Mouse (Mus musculus): Measurements from ENCODE around the gene Ttll2. TPM values are rescaled to one million over a fixed set of nuclear protein-coding genes. Genes with fewer than 3 reads are reported as not detected.
"Not testable (repeated sequence)": the region's sequence is repeated elsewhere in the genome, so short reads cannot be mapped to it uniquely, and the experiment has no call there.

Ttll2 gene
- polyA plus RNA-seq, 1 experiment from 2014 or later: not detected

- H3K27ac ChIP-seq (ENCODE audit: low read depth, low read length): not testable (repeated sequence)
These were observed 26.1 kb downstream of the Ttll2 start for GRCm38 (mm10) chr17:7326415-7326814.

GRCm38 (mm10) chr17:7324346-7324745 lies 28.1 kb downstream of the Ttll2 start, which contains the start of gene Tcp10a:
TSS of gene Tcp10a (plus strand) at chr17:7324646.
- H3K27ac ChIP-seq (ENCODE audit: low read depth, low read length); H3K27me3 ChIP-seq (replicated peaks; ENCODE audit: control insufficient read depth, insufficient read depth, low read length); H3K9ac ChIP-seq (ENCODE audit: low read depth, low read length); H3K36me3 ChIP-seq (ENCODE audit: control insufficient read depth, insufficient read depth, low read length); DNase-seq (ENCODE audit: low spot score); ATAC-seq (replicated peaks; ENCODE audit: low FRiP score); H3K4me2 ChIP-seq; H3K4me3 ChIP-seq (ENCODE audit: low read depth, low read length); H3K4me1 ChIP-seq (replicated peaks; ENCODE audit: control insufficient read depth, insufficient read depth, low read length); H3K9me3 ChIP-seq (ENCODE audit: control insufficient read depth, low read length): not testable (repeated sequence)
- 82% methylated on average over 3 of the region's 5 CpGs for WGBS

More at GRCm38 (mm10) chr17:7326415-7326814, 26.1 kb downstream of the Ttll2 start:
- not testable (repeated sequence) for ATAC-seq (replicated peaks; ENCODE audit: low FRiP score); H3K9ac ChIP-seq (ENCODE audit: low read depth, low read length); DNase-seq (ENCODE audit: low spot score); H3K36me3 ChIP-seq (ENCODE audit: control insufficient read depth, insufficient read depth, low read length); H3K4me2 ChIP-seq; H3K27me3 ChIP-seq (replicated peaks; ENCODE audit: control insufficient read depth, insufficient read depth, low read length); H3K9me3 ChIP-seq (ENCODE audit: control insufficient read depth, low read length); H3K4me3 ChIP-seq (ENCODE audit: low read depth, low read length); H3K4me1 ChIP-seq (replicated peaks; ENCODE audit: control insufficient read depth, insufficient read depth, low read length)
- WGBS: 36% methylated on average over 2 of the region's 8 CpGs

DNA sequence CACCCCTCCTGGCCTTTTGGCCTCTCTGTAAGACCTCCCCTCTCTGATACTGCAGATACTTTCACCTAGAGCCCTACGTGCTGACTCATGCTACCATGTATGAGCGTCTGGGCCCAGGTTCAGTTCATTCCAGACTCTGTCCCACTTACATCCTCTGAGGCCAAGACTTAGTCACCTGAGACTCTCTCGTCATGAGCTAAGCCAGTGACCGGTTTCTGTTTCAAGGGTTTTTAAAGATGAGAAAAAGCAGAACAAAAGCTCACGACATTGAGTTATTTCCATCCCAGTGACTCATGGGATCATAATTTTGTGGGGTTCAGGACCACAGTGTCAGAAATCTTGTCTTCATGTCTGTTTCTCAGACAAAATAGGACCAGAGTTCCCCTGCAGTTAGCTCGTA lies 32.7 kb downstream of the Ttll2 start:
- not testable (repeated sequence) for H3K4me2 ChIP-seq; ATAC-seq (replicated peaks; ENCODE audit: low FRiP score); H3K36me3 ChIP-seq (ENCODE audit: control insufficient read depth, insufficient read depth, low read length); H3K4me3 ChIP-seq (ENCODE audit: low read depth, low read length); H3K27ac ChIP-seq (ENCODE audit: low read depth, low read length); H3K27me3 ChIP-seq (replicated peaks; ENCODE audit: control insufficient read depth, insufficient read depth, low read length); DNase-seq (ENCODE audit: low spot score); H3K9ac ChIP-seq (ENCODE audit: low read depth, low read length); H3K9me3 ChIP-seq (ENCODE audit: control insufficient read depth, low read length); H3K4me1 ChIP-seq (replicated peaks; ENCODE audit: control insufficient read depth, insufficient read depth, low read length)
- 76% methylated on average over 6 of the region's 6 CpGs for WGBS

DNA sequence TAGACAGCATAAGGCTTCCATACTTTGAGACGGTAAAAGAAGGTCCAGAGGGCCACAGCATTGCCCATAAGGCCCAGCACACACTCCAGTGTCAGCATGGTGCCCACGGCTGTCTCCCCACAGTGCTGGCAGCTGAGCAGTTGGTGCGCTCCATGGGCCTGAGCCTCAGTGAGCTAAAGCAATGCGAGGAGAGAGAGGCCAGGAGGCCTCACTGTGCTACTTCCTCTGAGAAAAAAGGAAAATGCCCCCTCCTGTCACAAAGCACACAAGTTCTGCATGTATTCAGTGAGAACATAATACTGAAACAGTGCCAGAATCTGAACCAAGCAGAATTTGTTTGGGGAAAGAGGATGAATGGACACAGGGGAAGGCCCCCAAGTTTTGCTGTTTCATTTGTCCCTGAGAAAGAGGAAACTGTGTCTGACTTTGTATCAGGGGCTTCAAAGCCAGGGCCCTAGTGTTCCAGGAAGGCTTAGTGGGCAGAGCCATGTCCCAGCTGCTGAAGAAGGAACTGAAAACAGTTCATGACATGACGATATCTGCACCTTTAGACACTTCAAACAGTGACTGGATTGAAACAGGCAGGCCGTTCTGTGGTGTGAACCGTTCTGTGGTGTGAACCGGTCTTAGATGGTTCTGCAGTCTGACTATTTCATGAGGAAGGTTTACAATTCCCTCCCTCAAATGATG lies 36.7 kb downstream of the Ttll2 start:
- not testable (repeated sequence) for H3K27ac ChIP-seq (ENCODE audit: low read depth, low read length); H3K9ac ChIP-seq (ENCODE audit: low read depth, low read length); H3K4me1 ChIP-seq (replicated peaks; ENCODE audit: control insufficient read depth, insufficient read depth, low read length); H3K4me3 ChIP-seq (ENCODE audit: low read depth, low read length); H3K9me3 ChIP-seq (ENCODE audit: control insufficient read depth, low read length); ATAC-seq (replicated peaks; ENCODE audit: low FRiP score); H3K4me2 ChIP-seq; H3K36me3 ChIP-seq (ENCODE audit: control insufficient read depth, insufficient read depth, low read length); H3K27me3 ChIP-seq (replicated peaks; ENCODE audit: control insufficient read depth, insufficient read depth, low read length)
- peak; percentile 27 for DNase-seq (ENCODE audit: low spot score)
- WGBS: 70% methylated on average over 6 of the region's 8 CpGs

DNA sequence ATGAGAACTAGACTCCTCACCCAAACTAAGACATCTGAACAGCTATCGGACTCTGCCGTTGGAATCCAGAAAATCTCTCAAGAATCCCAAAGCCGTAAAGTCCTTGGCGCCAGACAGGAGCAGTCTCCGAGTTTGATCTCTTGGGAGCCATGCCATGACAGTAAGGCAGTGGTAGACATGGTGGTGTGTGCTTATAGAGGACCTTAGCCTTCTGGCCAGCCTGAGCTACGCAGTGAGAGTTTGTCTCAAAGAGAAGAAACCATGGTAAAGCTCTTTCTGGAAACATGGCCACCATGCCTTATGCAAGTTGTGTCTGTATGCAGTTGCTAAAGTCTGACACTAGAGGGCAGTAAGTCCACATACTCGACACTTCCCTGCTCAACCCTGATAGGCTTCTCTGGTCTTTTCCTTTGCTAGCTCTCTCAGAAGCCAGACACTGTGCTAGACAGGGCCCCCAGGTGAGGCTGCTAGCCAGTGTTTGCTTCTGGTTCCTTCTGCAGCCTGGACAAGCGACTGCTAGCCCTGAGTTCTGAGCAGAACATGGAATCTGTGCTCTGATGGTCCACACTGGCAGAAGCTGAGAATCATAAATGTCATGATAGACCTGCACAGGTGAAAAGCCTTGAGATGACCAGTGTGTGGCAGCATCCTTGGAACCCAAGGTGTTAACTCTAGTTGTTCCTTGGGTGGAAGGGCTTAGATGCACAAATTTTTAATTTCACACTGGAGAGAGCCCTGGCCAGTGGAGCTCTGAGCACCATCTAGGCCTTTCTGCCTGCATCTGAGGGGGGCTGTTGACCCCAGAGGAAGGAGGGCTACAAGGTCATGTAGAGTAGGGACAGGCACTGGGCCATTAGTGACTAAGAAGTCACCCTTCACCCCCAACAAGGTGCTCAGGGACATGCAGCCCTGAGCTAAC lies 46.0 kb downstream of the Ttll2 start:
- not testable (repeated sequence) for H3K4me3 ChIP-seq (ENCODE audit: low read depth, low read length); H3K4me1 ChIP-seq (replicated peaks; ENCODE audit: control insufficient read depth, insufficient read depth, low read length); H3K4me2 ChIP-seq; H3K36me3 ChIP-seq (ENCODE audit: control insufficient read depth, insufficient read depth, low read length); DNase-seq (ENCODE audit: low spot score); H3K27ac ChIP-seq (ENCODE audit: low read depth, low read length); H3K9ac ChIP-seq (ENCODE audit: low read depth, low read length); H3K9me3 ChIP-seq (ENCODE audit: control insufficient read depth, low read length); H3K27me3 ChIP-seq (replicated peaks; ENCODE audit: control insufficient read depth, insufficient read depth, low read length)
- WGBS: 54% methylated on average over 8 of the region's 8 CpGs
- peak; percentile 60 for ATAC-seq (replicated peaks; ENCODE audit: low FRiP score)

Other genes starting within 250 kb of the Ttll2 start
- 12.7 and 13.2 TPM in 2 replicates for gene Rps6ka2, start 182.6 kb downstream of the Ttll2 start, polyA plus RNA-seq (2014; fragmentation: Nextera tagmentation; extraction: Ambion mirVana)
- gene Tcp10a, start 28.1 kb downstream of the Ttll2 start, polyA plus RNA-seq (2014; fragmentation: Nextera tagmentation; extraction: Ambion mirVana): not detected in 2 replicates
- not detected in 2 replicates for gene Gm49630, start 19.3 kb upstream of the Ttll2 start, polyA plus RNA-seq (2014; fragmentation: Nextera tagmentation; extraction: Ambion mirVana)
- gene Unc93a2, start 32.8 kb upstream of the Ttll2 start, polyA plus RNA-seq (2014; fragmentation: Nextera tagmentation; extraction: Ambion mirVana): not detected in 2 replicates

Data from liver, embryonic 11.5 days (tissue).